Mouse (Mus musculus): ENCODE measurements at regions not wholly inside any gene's neighbourhood (a gene's known extent, or its start where the extent isn't known, plus 50 kb on each side); places are given as distances from the start of the nearest gene placed in this dataset.
A peak's percentile ranks its signal among the peaks of the same experiment; 100 is the strongest.

- H3K9ac ChIP-seq (ENCODE audit: low read depth, low read length): no peak overlapping the region
- H3K4me1 ChIP-seq (ENCODE audit: control insufficient read depth, insufficient read depth, low read depth, low read length): no peaks in the 10 kb centered on the region
- H3K4me3 ChIP-seq (ENCODE audit: low read length): no peak overlapping the region
- no peak overlapping the region for H3K27ac ChIP-seq (ENCODE audit: low read depth, low read length)
- 29% methylated on average over 1 of the region's 1 CpGs for WGBS
- no peaks in the 10 kb centered on the region for H3K27me3 ChIP-seq (replicated peaks; ENCODE audit: control insufficient read depth, insufficient read depth, low read length)
- H3K36me3 ChIP-seq (ENCODE audit: control insufficient read depth, insufficient read depth, low read length): no peaks in the 10 kb centered on the region
- no peaks in the 10 kb centered on the region for H3K9me3 ChIP-seq (ENCODE audit: control insufficient read depth, low read length)
- ATAC-seq: no peak
- no peak overlapping the region for H3K4me2 ChIP-seq (ENCODE audit: low read length)
These were observed 1650.7 kb upstream of the Tenm2 start for GRCm38 (mm10) chr11:38886466-38886865.

- Histone ChIP-seq H3K36me3 (ENCODE audit: control insufficient read depth, insufficient read depth, low read length) (no peaks in the 10 kb centered on the region), H3K27ac (ENCODE audit: low read depth, low read length) (no peak overlapping the region), H3K4me1 (ENCODE audit: control insufficient read depth, insufficient read depth, low read depth, low read length) (no peaks in the 10 kb centered on the region), H3K9ac (ENCODE audit: low read depth, low read length) (no peak overlapping the region), H3K4me2 (ENCODE audit: low read length) (peak overlapping the region; percentile 6), H3K9me3 (ENCODE audit: control insufficient read depth, low read length) (no peaks in the 10 kb centered on the region), H3K4me3 (ENCODE audit: low read length) (no peak overlapping the region), H3K27me3 (replicated peaks; ENCODE audit: control insufficient read depth, insufficient read depth, low read length) (no peaks in the 10 kb centered on the region)
- WGBS: 15% methylated on average over 9 of the region's 9 CpGs
- ATAC-seq: 0 out of 2 replicates have a peak, but pooled peaks have one; percentile 64
These were observed 1626.0 kb upstream of the Tenm2 start for GRCm38 (mm10) chr11:38861622-38862345.

GRCm38 (mm10) chr11:38856645-38857044 is 1620.9 kb upstream of the Tenm2 start:
- Histone ChIP-seq H3K4me3 (ENCODE audit: low read length) (no peak overlapping the region), H3K27ac (ENCODE audit: low read depth, low read length) (no peak overlapping the region), H3K9me3 (ENCODE audit: control insufficient read depth, low read length) (no peaks in the 10 kb centered on the region), H3K27me3 (replicated peaks; ENCODE audit: control insufficient read depth, insufficient read depth, low read length) (no peaks in the 10 kb centered on the region), H3K4me2 (ENCODE audit: low read length) (no peak overlapping the region), H3K9ac (ENCODE audit: low read depth, low read length) (no peak overlapping the region), H3K4me1 (ENCODE audit: control insufficient read depth, insufficient read depth, low read depth, low read length) (no peaks in the 10 kb centered on the region), H3K36me3 (ENCODE audit: control insufficient read depth, insufficient read depth, low read length) (no peaks in the 10 kb centered on the region)
- no peak for ATAC-seq
- 69% methylated on average over 9 of the region's 9 CpGs for WGBS

GRCm38 (mm10) chr11:38829148-38829547 is 1593.4 kb upstream of the Tenm2 start:
- no peak overlapping the region for H3K9ac ChIP-seq (ENCODE audit: low read depth, low read length)
- H3K27me3 ChIP-seq (replicated peaks; ENCODE audit: control insufficient read depth, insufficient read depth, low read length): no peaks in the 10 kb centered on the region
- no peak overlapping the region for H3K4me2 ChIP-seq (ENCODE audit: low read length)
- no peak overlapping the region for H3K4me3 ChIP-seq (ENCODE audit: low read length)
- WGBS: 53% methylated on average over 5 of the region's 5 CpGs
- H3K36me3 ChIP-seq (ENCODE audit: control insufficient read depth, insufficient read depth, low read length): no peaks in the 10 kb centered on the region
- ATAC-seq: no peak
- no peak overlapping the region for H3K27ac ChIP-seq (ENCODE audit: low read depth, low read length)
- H3K9me3 ChIP-seq (ENCODE audit: control insufficient read depth, low read length): no peaks in the 10 kb centered on the region
- no peaks in the 10 kb centered on the region for H3K4me1 ChIP-seq (ENCODE audit: control insufficient read depth, insufficient read depth, low read depth, low read length)

- no peak overlapping the region for H3K4me2 ChIP-seq (ENCODE audit: low read length)
- H3K36me3 ChIP-seq (ENCODE audit: control insufficient read depth, insufficient read depth, low read length): no peaks in the 10 kb centered on the region
- no peaks in the 10 kb centered on the region for H3K27me3 ChIP-seq (replicated peaks; ENCODE audit: control insufficient read depth, insufficient read depth, low read length)
- no peak overlapping the region for H3K4me3 ChIP-seq (ENCODE audit: low read length)
- ATAC-seq: no peak
- H3K9me3 ChIP-seq (ENCODE audit: control insufficient read depth, low read length): no peaks in the 10 kb centered on the region
- no peak overlapping the region for H3K9ac ChIP-seq (ENCODE audit: low read depth, low read length)
- H3K27ac ChIP-seq (ENCODE audit: low read depth, low read length): no peak overlapping the region
- no peaks in the 10 kb centered on the region for H3K4me1 ChIP-seq (ENCODE audit: control insufficient read depth, insufficient read depth, low read depth, low read length)
- WGBS: 54% methylated on average over 2 of the region's 2 CpGs
These were observed 1592.6 kb upstream of the Tenm2 start for GRCm38 (mm10) chr11:38828375-38828774.

- no peaks in the 10 kb centered on the region for H3K9me3 ChIP-seq (ENCODE audit: control insufficient read depth, low read length)
- WGBS: 81% methylated on average over 1 of the region's 1 CpGs
These were observed 1589.5 kb upstream of the Tenm2 start for GRCm38 (mm10) chr11:38825172-38825753.

GRCm38 (mm10) chr11:38818141-38818540 is 1582.4 kb upstream of the Tenm2 start:
- no peaks in the 10 kb centered on the region for H3K4me1 ChIP-seq (ENCODE audit: control insufficient read depth, insufficient read depth, low read depth, low read length)
- ATAC-seq: no peak
- no peak overlapping the region for H3K4me3 ChIP-seq (ENCODE audit: low read length)
- H3K27me3 ChIP-seq (replicated peaks; ENCODE audit: control insufficient read depth, insufficient read depth, low read length): no peaks in the 10 kb centered on the region
- H3K9ac ChIP-seq (ENCODE audit: low read depth, low read length): no peak overlapping the region
- no peak overlapping the region for H3K4me2 ChIP-seq (ENCODE audit: low read length)
- H3K9me3 ChIP-seq (ENCODE audit: control insufficient read depth, low read length): no peaks in the 10 kb centered on the region
- 64% methylated on average over 3 of the region's 3 CpGs for WGBS
- H3K36me3 ChIP-seq (ENCODE audit: control insufficient read depth, insufficient read depth, low read length): no peaks in the 10 kb centered on the region
- no peak overlapping the region for H3K27ac ChIP-seq (ENCODE audit: low read depth, low read length)

More at GRCm38 (mm10) chr11:38825172-38825753, 1589.5 kb upstream of the Tenm2 start:
- H3K27me3 ChIP-seq (replicated peaks; ENCODE audit: control insufficient read depth, insufficient read depth, low read length): no peaks in the 10 kb centered on the region
- H3K4me1 ChIP-seq (ENCODE audit: control insufficient read depth, insufficient read depth, low read depth, low read length): no peaks in the 10 kb centered on the region
- no peak overlapping the region for H3K4me3 ChIP-seq (ENCODE audit: low read length)
- ATAC-seq: no peak
- H3K9ac ChIP-seq (ENCODE audit: low read depth, low read length): no peak overlapping the region
- no peak overlapping the region for H3K27ac ChIP-seq (ENCODE audit: low read depth, low read length)
- no peaks in the 10 kb centered on the region for H3K36me3 ChIP-seq (ENCODE audit: control insufficient read depth, insufficient read depth, low read length)
- H3K4me2 ChIP-seq (ENCODE audit: low read length): no peak overlapping the region

- Histone ChIP-seq H3K4me3 (ENCODE audit: low read length) (no peak overlapping the region), H3K27me3 (replicated peaks; ENCODE audit: control insufficient read depth, insufficient read depth, low read length) (no peaks in the 10 kb centered on the region), H3K36me3 (ENCODE audit: control insufficient read depth, insufficient read depth, low read length) (no peaks in the 10 kb centered on the region), H3K9me3 (ENCODE audit: control insufficient read depth, low read length) (no peaks in the 10 kb centered on the region), H3K4me1 (ENCODE audit: control insufficient read depth, insufficient read depth, low read depth, low read length) (no peaks in the 10 kb centered on the region), H3K27ac (ENCODE audit: low read depth, low read length) (no peak overlapping the region), H3K4me2 (ENCODE audit: low read length) (no peak overlapping the region), H3K9ac (ENCODE audit: low read depth, low read length) (no peak overlapping the region)
- no peak for ATAC-seq
- 83% methylated on average over 4 of the region's 4 CpGs for WGBS
These were observed 1547.8 kb upstream of the Tenm2 start for GRCm38 (mm10) chr11:38783548-38783947.

- 50% methylated on average over 1 of the region's 1 CpGs for WGBS
- no peak for ATAC-seq
- H3K36me3 ChIP-seq (ENCODE audit: control insufficient read depth, insufficient read depth, low read length): no peaks in the 10 kb centered on the region
These were observed 1543.8 kb upstream of the Tenm2 start for GRCm38 (mm10) chr11:38779585-38779984.

More at GRCm38 (mm10) chr11:38779585-38779984, 1543.8 kb upstream of the Tenm2 start:
- H3K4me3 ChIP-seq (ENCODE audit: low read length): no peak overlapping the region
- H3K4me1 ChIP-seq (ENCODE audit: control insufficient read depth, insufficient read depth, low read depth, low read length): no peaks in the 10 kb centered on the region
- no peak overlapping the region for H3K4me2 ChIP-seq (ENCODE audit: low read length)
- no peak overlapping the region for H3K27ac ChIP-seq (ENCODE audit: low read depth, low read length)
- no peaks in the 10 kb centered on the region for H3K27me3 ChIP-seq (replicated peaks; ENCODE audit: control insufficient read depth, insufficient read depth, low read length)
- H3K9me3 ChIP-seq (ENCODE audit: control insufficient read depth, low read length): no peaks in the 10 kb centered on the region
- H3K9ac ChIP-seq (ENCODE audit: low read depth, low read length): no peak overlapping the region
